Mouse (Mus musculus) lung, adult 18-20 months (tissue): ENCODE measurements around the gene Prkag1.
"Not testable (repeated sequence)": the region's sequence is repeated elsewhere in the genome, so short reads cannot be mapped to it uniquely, and the experiment has no call there.

Experiments used
- DNase-seq, 2 experiments: peaks; one replicate each; pipeline ENCODE4 v3.0.0; 2022; ENCODE audit warnings: mixed read lengths in 2 of 2

Gene Prkag1

DNA sequence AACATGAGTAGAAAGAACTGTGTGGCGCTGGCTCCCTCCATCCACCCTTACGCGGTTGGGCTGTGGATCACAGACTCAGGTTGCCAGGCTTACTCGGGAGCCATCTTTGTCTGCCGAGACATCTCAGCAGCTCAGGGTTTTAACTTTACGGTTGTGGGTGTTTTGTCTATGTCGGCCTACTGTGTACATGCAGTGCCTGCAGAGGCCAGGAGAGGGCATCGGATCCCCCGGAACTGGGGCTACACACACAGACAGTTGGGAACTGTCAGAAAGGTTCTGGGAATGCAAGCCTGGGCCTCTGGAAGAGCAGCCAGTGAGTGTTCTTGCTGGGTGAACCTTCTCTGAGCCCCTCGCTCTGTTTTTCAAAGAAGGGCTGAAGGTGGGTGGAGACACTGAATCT, 9.9 kb downstream of the Prkag1 start:
- no peak for DNase-seq

DNA sequence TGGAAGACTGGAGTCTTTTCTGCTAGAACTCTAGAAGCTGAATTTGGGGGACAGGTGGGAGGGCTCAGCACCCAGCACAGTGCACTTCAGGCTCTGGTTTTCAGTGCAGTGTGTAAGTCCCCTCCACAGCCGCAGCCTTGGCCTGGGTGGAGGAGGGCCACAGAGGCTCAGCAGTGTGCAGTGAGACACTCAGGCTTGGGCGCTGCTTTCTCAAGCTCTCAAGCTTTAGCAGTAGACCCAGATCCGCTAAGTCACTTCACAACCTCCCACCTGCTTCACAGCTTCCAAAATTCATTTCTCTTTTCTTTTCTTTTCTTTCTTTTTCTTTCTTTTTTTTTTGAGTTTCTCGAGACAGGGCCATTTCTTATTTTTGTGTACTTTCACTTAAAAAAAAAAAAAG, 10.4 kb downstream of the Prkag1 start:
- DNase-seq = no peak

DNA sequence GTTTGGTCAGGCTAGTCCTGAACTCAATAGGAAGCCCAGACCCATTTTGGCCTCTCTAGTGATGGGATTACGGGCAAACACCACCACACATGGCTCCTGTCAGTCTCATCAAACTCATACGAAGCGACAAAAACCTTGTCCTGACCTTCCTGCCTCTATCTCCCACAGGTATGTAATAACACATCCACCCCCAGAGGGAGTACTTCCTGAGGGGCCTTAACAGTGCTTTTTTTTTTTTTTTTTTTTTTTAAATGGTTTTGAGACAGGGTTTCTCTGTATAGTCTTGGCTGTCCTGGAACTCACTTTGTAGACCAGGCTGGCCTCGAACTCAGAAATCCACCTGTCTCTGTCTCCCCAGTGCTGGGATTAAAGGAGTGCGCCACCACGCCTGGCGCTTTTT, 13.2 kb downstream of the Prkag1 start:
- DNase-seq = no peak

DNA sequence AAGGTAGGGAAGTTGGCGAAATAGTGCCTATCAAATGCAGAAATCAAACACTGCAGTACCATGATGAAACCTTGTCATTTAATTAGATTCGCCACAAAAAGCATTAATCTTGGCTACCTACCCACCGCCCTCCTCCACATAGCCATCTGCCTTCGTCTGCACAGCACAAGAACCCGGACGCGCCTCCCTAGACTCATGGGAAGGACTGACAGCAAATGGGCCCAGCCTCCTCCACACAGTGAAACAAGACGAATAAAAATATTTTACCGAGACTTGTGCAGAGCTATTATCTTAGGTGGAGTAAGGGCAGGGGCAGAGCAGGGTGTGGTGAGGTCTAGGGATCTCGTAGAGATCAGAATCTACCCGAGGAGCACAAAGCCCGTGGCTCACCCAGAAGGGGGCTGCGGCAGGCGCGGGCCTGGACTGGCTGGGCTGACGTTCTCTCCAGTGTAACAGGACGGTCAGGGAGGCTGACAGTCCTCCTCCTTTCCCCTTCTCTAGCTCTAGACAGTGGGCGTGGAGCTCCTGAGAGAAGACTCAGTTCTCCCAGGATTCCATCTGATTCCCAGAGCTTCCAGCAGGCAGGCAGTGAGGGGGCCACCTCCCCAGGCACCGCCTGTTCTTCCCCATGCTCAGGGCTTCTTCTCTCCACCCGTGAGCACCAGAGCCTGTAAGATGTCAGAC, 18.4 kb downstream of the Prkag1 start:
- no peak for DNase-seq

DNA sequence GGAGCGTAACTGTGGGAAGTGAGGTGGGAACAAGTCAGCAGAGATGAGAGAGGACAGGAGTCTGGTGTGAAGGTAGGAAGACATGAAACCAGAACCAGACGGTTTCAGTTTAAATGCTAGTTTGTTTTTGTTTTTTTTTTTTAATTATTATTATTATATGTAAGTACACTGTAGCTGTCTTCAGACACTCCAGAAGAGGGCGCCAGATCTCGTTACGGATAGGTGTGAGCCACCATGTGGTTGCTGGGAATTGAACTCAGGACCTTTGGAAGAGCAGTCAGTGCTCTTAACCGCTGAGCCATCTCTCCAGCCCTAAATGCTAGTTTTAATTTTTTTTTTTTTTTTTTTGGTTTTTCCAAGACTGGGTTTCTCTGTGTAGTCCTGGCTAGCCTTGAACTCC, 21.1 kb downstream of the Prkag1 start:
- DNase-seq = not testable (repeated sequence)

DNA sequence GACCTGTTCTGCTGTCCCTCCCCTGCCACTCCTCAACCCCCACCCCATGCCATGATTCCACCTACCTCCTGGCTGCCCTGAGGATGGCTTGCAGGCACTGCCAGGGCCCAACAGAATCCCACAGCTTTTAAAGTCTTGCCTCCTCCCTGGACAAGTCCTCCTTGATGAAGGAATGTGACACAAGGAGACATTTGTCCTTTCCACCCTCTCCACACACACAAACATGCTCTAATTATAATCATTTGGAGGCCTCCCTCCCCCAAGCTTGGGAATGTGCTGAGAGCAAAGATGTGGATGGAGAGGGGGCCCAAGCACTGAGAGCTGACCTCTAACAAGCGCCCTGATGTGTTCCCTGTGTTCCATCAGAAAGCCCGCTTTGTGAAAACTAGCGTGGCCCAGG, 21.9 kb downstream of the Prkag1 start, which contains the start of gene Ddn:
Ddn (minus strand) TSS at position 101 of the 400 bp plus-strand sequence.
- no peak for DNase-seq

DNA sequence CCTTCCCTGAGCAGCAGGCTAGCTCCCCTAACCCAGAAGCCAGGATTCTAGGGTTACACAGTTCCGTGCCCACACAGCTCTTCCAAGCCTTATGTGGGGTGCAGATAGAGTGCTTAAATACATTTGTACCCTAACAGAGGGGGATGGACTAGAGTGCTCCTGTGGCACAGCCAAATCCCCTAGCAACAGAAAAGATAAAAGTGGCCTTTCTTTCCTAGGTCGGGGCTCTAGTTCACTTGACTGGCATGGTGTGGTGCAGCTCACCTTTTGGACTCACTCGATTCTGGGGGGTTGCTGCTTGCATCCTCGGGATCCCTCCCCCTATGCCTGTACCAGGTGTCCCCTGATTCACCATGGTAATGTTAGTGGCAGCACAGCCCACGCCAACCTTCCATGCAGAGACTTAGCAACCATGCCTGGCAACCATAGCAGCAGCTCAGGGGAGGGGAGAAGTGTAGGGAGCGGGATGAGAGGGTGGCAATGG, 22.6 kb downstream of the Prkag1 start:
- DNase-seq = no peak

DNA sequence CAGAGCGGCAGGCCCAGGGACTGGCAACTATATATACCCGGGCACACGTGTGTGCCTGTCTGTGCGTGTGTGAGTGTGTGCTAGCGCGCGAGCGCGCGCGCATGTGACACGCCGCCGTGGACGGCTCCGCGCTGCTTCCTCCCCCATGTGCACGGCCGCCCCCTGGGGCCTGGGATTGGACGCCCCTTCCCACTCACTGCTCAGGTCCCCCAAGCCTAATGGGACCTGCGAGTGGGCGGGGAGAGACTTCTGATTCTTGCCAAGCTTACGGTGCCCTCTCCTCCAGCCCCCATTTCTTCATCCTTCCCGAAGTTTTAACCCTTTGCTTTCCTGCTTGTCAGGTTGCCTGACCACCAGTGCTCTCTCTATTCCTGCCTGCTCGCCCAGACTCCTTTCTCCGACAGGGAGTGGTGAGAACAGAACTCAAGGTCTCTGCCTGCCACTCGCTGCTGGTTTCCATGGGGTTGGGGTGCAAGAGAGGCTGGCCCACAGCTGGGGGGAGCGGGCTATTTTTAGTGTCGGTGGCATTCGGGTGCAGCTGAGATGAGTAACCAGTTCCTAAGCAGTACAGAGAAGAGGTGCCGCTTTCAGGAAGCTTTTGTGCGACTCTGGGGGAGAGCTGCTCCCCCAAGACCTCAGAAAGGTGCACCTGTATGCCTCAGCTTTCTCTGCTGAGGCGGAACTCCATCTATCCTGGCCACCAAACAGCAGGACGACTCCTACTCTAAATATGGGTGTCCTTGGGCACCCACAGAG, 23.2 kb downstream of the Prkag1 start:
- DNase-seq = peak in 1 of 2 experiments; percentile 12

DNA sequence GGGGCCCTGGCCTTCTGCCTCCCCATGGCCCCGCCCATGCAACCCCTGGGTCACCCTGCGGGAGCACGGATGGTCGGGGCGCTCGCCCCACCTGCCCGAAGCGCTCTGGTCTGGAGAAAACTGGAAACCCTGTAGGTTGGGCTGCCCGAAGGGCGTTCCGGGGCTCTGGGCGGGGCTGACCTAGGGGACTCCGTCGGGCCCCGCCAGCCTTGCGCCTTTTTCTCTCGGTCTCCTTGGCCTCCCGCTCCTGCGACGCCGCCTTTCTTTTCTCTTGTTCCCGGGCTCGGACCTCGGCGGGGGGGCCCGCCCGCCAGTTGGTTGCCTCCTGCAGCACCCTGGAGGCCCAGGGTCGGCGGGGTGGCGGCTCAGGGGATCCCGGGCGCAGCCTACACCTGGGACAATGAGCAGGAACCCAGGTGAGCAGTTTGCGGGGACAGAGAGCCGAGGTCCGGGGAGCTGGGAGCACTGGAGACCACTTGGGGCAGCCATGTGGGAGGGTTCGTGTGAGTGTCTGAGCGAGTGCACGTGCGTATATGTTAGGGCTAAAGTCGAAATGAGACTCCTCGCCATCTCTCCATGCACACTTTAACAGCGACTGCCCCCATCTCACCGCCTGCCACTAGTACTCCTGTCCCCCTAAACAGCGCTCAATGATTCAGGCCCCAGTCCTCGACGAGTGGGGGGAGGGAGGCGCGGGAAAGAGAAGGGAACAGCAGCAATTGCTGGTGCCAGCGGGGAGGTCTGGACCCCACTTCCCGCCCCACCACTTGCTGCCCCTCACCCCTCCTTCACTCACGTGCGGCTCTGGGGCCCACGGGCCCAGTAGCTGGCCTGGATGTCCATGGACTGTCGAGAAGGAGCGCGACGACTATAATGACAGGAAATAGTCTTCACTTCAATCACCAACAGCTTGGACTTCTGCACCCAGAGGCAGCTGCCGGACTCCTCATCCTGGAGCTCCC, 24.2 kb downstream of the Prkag1 start:
- DNase-seq = peak in 1 of 2 experiments; percentile 32

DNA sequence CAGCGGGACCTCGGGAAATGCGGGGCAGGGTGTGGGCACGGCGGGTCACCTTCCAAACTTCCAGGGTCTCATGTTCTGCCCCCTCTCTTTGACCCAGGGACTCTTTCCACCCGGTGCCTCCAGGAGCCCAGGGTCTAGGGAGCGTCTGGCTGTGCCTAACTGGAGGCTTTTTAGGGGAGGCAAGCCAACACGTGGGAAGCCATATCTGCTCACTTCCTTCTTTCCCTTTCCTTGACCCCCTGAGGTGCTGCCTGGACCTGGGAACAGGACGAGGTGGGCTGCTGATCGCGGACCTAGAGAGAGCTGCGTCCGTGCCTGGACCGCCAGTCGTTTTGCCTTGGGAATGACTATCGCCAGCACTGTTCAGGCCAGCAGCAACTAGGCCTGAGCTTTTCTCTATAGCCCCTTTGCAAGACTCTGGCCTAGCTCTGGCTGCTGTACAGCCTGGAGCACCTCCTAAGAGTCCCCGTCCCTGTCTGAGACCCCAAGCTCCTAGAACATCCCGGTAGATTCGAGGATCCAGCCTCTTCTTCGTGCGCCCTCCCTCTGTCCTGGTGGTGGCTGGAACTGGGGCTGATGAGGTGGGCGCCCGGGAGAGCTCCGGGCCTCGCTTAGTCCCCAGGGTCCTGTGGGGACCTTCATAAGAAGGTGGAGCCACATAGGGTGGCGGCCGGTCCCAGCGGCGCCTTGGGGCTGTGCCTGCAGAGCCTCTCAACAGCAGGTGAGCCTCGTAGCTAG, 25.1 kb downstream of the Prkag1 start:
- DNase-seq = no peak

DNA sequence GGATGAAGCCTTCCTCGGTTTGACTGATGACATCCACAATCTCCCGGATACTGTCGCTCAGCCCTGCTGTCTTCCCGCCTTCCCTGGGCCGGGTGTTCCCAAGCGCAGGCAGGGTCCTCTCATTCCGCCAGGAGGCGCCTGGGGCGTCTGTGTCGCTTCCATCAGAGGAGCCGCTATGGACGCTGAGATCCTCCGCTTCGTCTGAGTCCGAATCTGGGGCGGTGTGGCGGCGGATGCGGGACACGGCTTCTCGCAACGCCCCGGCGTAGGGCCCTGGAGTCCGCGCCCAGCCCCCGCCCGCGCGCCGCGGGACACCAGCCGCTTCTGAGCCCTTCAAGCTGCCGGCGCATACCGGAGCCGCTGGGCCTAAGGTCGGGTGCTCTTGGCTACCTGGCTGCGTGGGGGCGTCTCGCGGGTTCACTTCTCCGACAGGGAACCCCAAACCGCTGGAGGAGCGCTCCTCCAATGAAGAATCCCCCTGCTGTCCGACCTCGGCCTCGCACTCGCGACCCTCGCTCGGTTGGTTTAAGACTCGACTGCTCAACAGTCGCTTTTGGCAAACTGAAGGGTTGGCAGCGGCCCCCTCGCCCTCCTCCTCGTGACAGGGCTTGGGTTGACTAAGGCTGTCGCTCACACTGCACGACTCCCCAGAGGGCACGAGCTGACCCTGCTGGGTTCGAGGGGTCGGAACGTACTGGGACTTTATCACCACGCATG, 25.8 kb downstream of the Prkag1 start:
- peak; percentile 65 to 69 for DNase-seq

DNA sequence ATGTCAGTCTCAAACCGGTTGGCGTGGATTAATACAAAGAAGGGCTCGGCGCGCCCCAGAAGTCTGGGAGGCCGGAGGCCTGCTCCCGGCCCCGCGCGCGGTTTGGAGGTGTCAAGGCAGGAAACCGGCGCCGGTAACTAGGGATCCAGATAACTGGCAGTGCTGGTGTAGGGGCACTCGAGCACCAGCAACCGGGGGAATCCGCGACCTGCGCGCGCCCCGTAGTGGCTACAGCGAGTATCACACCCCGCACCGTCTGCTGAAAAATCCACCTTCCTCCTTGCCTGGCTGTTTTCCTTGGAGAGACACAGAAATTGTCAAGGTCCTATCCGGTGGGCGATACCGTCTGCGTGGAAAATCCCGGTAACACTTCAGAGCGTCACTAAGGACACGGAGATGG, 27.3 kb downstream of the Prkag1 start:
- peak; percentile 78 to 84 for DNase-seq

DNA sequence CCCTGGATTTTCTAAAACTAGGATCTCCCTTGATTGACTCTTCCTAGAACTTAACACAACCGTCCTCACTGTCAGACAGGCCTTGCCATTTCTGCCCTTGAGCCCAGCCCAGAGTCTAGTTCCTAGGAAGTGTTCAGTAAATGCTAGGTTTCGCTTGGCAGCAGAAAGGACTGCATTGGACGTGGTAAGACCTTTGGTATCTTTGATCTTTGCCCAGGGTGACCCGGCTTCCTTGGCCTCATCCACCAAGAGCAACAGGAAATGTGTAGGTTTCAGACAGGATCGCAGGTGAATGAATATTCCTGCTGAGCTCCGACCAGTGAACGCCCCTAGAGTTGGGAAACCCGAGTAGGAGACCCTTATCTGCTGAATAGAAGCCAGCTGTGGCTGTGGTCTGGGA, 28.4 kb downstream of the Prkag1 start:
- DNase-seq = no peak

DNA sequence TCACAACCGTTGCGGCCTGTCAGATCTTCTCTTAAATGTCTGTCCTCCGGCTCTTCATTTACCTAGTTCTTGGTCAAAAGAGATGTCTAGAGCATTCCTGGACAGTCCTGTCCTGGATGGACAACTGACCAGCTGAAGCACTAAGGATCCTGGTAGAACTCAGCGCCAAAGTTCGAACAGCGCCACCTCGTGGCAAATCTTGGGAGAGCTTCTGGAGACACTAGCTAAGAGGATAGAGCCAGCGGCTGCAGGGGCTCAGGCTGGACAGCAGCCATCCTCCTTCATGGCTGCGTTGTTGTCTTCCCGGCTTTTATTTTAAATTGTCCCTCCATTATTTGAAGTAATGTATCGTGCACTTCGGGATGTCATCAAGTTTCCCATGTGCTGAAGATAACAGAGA, 31.9 kb downstream of the Prkag1 start:
- peak; percentile 68 to 72 for DNase-seq

DNA sequence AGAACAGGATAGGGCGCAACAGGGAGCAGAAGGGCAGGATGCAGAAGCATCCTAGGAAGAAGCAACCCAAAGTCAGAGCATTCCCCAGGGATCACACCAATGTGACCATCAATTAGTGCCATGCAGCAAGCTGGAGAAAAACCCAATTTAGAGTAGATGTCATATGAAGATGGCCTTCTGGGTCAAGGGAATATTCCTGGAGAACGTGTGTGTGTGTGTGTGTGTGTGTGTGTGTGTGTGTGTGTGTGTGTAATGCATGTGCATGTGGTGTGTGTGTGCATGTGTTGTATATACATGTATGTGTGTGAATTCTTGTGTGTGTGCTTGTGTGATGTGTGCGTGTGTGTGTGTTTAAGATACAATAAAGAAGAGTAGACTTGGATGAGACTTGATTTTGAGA, 32.4 kb downstream of the Prkag1 start:
- DNase-seq = no peak

DNA sequence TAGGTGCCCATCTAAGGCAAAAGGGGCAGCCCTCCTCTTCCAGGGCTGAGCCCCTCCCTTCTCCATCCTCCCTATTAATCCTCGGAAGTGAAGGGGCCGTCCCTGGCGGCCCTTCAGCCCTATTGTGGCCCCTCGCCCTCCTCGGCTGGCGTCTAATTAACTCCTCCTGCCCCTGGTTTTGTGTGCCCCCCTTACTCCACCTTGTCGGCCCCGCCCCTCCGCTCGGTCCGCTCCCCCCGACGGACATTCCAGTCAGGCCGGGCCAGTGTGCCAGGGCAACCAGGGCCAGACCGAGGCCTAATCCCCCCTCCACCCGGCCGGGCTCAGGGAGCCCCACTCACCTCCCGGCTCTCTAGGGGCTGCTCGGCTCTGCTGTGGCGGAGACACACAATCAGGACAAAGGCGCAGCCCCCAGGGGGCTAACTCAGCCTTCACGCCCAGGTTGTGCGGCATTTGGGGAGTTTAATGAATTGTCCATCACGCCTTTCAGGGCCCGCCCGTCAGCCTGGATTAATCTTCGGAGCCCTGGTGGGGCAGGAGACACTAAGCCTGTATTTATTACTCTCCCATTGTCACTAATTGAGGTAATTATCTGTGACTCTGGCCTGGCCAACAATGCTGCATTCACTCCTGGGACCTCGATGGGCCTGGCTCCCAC, 33.4 kb downstream of the Prkag1 start:
- no peak for DNase-seq

DNA sequence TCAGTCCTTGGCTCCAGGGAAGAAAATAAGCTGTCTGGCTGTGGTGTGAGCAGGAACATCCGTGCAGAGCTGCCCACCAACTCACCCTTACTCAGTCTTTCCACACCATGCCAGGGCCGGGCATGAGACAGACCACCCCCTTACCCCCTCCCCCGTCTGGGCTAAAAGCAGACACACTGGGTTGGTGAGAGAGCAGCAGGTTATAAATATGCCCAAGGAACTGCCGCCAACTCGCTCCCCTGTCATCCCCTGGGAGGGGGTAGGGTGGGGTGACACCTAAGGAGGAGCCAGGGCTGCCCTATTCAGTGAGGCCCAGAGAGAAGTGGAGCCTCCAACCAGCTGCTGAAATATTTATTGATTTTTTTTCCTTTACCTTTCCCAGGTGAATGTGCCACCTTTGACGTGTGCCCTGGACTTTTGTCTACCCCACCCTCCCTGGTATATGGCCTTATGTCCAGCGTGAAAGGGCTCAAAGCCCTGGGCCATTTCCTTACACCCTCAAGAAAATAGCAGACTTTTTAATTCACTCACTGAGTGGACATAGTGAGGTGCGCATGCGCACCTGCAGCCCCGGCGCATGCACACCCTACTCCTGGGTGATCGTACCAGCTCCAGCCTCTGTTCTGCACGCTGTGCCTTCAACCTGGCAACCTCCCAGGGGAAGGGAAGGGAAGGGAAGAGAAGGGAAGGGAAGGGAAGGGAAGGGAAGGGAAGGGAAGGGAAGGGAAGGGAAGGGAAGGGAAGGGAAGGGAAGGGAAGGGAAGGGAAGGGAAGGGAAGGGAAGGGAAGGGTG, 34.3 kb downstream of the Prkag1 start:
- DNase-seq = no peak

DNA sequence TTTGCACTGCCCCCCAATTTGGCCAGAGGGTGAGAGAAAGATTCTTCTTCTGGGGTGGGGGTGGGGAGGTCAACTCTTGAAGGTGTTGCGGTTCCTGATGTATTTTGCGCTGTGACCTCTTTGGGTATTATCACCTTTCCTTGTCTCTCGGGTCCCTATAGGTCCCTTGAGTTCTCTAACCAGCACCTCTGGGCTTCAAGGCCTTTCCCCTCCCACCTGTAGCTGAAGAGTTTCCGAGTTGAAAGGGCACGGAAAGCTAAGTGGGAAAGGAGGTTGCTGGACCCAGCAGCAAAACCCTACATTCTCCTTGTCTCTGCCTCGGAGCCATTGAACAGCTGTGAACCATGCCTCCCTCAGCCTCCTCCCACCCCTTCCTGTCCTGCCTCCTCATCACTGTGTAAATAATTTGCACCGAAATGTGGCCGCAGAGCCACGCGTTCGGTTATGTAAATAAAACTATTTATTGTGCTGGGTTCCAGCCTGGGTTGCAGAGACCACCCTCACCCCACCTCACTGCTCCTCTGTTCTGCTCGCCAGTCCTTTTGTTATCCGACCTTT, 38.1 kb downstream of the Prkag1 start:
- DNase-seq = no peak

DNA sequence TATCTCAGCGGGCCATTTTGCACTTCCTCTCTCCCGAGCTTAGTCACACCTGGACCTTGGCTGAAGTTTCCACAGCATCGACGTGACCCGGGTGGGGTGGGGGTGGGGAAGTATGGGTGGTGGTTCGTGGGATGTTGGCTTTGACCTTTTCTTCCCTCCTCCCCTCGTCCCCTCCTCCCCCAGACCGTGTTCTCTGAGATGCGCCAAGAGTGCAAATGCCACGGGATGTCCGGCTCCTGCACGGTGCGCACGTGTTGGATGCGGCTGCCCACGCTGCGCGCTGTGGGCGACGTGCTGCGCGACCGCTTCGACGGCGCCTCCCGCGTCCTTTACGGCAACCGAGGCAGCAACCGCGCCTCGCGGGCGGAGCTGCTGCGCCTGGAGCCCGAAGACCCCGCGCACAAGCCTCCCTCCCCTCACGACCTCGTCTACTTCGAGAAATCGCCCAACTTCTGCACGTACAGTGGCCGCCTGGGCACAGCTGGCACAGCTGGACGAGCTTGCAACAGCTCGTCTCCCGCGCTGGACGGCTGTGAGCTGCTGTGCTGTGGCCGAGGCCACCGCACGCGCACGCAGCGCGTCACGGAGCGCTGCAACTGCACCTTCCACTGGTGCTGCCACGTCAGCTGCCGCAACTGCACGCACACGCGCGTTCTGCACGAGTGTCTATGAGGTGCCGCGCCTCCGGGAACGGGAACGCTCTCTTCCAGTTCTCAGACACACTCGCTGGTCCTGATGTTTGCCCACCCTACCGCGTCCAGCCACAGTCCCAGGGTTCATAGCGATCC, 38.9 kb downstream of the Prkag1 start:
- DNase-seq = no peak
